Mouse (Mus musculus): ENCODE measurements around the gene Gm20662.

Gm20662 gene

DNA sequence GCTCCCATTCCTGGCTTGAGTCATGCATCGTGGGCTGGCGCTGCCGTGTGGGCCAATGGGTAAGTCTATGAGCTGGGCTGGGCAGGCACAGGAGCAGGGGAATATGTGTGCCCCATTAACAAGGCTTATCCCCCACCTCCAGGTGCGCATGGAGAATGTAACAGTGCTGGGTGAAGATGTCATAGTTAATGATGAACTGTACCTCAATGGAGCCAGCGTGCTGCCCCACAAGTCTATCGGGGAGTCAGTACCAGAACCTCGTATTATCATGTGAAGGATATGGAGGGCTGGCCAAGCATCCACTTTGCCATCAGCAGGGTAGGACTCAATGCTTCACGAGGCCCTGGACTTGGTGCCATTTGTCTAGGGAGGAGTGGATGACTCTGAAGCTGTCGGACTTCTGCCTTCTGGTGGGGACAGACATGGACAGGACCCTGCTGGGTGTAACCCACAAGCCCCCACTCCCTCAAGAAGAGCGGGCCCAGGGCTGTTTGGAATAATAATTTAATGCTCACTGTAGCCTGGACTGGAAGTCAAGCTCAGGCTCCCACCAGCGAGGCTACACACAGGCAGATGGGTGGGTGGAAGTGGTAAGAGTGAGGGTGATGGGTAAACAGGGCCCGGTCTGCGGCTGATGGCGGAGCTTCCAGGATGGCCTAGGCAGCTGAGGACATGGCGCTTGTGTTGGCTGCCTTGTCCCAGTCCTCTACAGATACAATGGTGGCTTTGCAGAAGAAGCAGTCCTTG is 55.2 kb downstream of the Gm20662 start:
- intact Hi-C loops (cut with DNase I): loop anchor here (5.0 kb wide), 2 partner anchors 89 to 144 kb away; partner anchors contain the start of gene Mst1r

DNA sequence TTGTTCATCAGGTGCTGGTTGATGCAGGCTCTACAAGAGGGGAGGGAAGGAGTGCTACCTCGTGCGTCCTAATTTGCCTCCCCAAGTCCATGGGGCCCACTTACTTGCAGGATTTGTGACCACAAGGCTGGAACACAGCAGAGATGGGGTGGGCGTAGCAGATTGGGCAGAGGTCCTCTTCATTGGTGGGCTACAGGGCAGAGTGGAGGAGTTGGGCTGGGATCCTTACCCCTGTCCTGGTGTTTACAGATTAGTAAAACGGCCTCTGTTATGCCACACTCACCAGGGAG is 55.7 kb downstream of the Gm20662 start:
- intact Hi-C loops (cut with DNase I): loop anchor here (5.0 kb wide), 2 partner anchors 90 to 145 kb away; partner anchors contain the start of gene Mst1r

DNA sequence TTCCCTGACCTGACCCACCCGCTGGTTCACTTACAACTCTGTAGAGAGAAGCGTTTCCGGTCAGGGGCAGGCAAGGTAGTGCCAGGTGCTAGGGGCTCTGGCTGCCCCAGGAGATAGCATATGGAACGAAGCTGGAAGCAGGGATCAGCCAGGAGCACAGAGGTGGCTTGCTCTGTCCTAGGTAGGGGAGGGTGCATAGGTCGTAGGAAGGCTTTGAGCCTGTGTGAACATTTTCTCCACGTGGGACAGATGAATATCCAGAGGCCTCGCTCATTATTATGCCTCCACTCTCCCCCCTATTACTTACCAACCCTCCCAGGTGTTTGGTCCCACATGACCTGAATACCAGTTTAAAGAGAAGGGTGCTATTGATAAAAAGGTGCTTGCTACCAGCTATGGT is 56.3 kb downstream of the Gm20662 start:
- intact Hi-C loops (cut with DNase I): loop anchor here (5.0 kb wide), 2 partner anchors 90 to 145 kb away; partner anchors contain the start of gene Mst1r

DNA sequence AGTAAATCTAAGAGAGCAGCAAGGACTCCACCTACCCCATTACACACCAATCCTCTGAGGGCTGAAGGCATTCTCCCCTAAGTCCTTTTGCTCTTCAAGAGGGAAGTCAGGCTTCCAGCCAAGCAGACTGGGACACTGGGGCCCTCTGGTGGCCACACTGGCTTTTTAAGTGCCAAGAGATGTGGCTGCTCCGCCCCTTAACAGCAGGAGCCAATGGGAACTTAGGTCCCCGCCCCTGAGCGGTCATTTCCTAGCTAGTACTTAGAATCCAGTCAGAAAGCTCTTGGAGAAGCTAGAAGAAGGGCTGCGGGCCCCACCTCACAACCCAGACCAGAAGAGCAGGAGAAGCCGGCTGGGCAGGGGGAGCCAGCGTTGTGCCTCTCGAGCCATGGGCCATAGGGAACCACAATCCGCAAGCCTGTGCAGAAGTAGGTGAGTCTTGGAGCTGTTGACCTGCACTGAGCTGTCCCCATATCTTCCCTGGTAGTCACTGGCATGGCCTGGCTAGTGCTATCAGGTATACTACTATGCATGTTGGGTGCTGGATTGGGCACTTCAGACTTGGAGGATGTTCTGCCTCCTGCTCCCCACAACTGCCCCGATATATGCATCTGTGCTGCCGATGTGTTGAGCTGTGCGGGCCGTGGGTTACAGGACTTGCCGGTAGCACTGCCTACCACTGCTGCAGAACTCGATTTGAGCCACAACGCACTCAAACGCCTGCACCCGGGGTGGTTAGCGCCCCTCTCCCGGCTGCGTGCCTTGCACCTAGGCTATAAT is 56.9 kb downstream of the Gm20662 start, which contains the start of gene Amigo3:
TSS of gene Amigo3 (plus strand) at position 275 of the 780 bp plus-strand sequence.
- intact Hi-C loops (cut with DNase I): loop anchor here (5.0 kb wide), 2 partner anchors 91 to 146 kb away; partner anchors contain the start of gene Mst1r

DNA sequence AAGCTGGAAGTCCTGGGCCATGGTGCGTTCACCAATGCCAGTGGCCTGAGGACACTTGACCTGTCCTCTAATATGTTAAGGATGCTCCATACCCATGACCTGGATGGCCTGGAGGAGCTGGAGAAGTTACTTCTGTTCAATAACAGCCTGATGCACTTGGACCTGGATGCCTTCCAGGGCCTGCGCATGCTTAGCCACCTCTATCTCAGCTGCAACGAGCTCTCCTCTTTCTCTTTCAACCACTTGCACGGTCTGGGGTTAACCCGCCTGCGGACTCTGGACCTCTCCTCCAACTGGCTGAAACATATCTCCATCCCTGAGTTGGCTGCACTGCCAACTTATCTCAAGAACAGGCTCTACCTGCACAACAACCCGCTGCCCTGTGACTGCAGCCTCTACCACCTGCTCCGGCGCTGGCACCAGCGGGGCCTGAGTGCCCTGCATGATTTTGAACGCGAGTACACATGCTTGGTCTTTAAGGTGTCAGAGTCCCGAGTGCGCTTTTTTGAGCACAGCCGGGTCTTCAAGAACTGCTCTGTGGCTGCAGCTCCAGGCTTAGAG is 57.6 kb downstream of the Gm20662 start:
- intact Hi-C loops (cut with DNase I): loop anchor here (5.0 kb wide), 2 partner anchors 91 to 146 kb away; partner anchors contain the start of gene Mst1r

DNA sequence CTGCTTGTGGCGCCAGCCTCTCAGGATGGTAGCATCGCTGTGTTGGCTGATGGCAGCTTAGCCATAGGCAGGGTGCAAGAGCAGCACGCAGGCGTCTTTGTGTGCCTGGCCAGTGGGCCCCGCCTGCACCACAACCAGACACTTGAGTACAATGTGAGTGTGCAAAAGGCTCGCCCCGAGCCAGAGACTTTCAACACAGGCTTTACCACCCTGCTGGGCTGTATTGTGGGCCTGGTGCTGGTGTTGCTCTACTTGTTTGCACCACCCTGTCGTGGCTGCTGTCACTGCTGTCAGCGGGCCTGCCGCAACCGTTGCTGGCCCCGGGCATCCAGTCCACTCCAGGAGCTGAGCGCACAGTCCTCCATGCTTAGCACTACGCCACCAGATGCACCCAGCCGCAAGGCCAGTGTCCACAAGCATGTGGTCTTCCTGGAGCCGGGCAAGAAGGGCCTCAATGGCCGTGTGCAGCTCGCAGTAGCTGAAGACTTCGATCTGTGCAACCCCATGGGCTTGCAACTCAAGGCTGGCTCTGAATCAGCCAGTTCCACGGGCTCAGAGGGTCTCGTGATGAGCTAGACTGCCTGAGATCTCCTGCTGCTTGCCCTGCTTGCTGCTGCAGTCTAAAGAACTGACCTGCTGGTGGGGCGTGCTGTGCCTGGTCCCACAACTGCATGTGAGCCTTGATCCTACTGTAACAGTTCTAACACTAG is 58.3 kb downstream of the Gm20662 start:
- intact Hi-C loops (cut with DNase I): loop anchor here (5.0 kb wide), 2 partner anchors 92 to 147 kb away; partner anchors contain the start of gene Mst1r

DNA sequence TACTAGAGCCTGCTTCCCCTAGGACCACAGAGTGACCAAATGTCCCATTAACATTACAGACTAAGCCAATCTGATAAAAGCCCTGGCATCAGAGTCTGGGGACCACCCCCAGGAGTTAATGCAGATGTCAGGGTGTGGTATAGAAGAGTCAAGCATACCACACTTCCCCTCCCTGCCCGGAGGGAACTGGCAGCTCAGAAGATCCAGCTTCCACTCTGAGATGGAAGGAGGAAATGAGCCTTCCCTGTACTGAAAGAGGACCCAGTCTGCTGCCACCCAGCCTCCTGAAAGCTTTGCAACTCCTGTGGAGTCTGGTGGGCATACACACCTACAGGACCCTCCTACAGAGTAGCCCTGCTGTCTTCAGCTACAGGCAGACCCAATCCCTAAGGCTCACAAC is 58.9 kb downstream of the Gm20662 start:
- intact Hi-C loops (cut with DNase I): no loop called here

DNA sequence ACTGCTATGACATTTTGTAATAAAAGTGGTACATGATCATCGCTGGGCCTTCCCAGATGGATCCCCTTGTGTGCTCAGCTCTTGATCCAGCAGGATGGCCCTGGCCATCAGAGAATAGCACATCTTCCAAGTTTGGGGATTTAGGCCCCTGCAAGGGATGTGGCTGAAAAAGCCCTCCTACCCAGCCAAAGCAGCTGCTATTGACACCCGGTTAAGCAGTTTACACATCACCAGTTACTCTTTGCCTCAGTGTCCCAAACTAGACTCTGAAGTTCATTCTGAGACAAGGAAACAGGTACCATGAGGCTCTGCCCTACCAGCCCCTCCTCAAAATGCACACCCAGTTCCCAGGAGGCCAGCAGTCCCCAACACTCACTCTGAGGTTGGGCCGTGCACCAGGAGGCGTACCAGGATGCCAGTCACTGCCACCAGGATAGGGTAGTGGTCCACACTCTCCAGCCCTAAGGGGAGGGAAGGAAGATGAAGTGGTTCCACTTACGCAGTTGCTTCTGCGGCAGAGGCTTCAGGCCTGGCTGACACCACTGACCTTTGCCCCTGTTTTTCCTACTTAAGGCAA is 59.6 kb downstream of the Gm20662 start:
- intact Hi-C loops (cut with DNase I): no loop called here

DNA sequence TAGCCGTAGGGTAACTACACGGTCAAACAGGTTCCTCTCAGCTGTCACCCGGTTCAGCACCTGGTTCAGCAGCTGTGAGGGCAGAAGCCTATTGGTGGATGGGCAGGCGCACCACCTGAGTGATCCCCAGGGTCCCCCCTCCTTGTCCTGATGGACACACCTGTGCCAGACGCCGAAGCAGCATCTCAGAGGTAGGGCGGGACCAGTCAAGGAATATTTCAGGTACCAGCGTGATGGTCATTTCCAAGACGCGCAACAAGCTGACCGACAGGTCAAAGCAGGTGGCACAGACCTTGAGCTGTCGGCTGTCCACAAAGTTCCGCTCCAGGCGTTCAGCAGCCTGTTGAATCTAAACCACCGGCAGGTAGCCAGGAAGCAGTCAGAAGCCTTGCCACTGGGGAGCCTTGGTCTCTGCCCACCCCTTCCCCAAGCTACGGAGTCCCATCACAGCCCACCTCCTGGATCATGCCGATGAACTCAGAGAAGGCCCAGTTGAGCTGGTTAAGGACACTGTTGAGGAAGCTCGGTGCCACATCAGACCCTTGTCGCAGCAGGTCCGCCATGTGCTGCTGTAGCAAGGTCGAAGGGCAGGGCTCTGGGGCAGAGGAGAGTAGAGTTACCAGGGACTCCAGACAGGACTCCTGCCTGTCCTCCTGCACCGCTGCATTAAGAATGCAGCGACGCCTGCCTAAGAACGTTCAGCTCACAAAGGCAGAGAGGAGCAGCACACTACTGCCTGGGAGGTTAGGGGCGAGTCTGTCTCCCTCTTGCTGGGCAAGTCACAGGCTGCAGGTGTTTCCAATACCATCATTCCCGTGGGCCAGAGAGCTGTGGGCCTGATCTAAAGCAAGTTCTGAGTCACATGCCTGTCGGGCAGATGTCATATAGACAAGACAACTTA is 60.5 kb downstream of the Gm20662 start:
- intact Hi-C loops (cut with DNase I): no loop called here

DNA sequence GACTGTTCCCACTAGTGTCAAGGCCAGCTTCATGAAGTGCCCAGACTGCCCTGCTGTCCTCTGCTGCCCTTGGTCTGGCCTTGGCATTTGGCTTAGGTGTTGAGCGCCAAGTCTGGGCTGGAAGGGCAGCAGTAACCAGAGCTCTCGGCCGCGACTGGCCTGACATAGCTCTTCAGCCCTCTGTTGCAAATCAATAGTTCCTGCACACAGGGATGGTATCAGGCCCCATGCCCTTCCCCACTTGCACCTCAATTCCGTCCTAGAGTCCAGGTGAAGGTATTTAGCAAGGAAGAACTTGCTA is 61.1 kb downstream of the Gm20662 start:
- intact Hi-C loops (cut with DNase I): no loop called here

DNA sequence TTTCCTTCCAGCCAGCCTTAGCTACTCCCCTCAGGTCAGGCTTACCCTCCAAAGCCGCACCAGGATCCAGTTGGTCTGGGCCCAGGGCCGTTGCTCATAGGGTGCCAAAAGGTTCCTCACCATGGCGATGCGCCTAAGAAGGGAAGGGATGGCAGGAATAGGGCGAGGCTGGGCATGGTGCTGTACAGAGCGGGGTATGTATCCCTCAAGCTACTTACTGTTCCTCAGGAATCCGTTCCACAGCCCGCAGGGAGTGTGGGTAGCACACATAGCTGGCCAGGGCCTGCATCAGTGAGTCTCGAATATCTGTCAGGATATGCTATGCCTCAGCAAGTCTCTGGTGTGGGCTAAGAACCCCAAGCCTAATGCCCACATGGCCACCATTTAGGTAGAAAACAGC is 62.1 kb downstream of the Gm20662 start:
- intact Hi-C loops (cut with DNase I): no loop called here

DNA sequence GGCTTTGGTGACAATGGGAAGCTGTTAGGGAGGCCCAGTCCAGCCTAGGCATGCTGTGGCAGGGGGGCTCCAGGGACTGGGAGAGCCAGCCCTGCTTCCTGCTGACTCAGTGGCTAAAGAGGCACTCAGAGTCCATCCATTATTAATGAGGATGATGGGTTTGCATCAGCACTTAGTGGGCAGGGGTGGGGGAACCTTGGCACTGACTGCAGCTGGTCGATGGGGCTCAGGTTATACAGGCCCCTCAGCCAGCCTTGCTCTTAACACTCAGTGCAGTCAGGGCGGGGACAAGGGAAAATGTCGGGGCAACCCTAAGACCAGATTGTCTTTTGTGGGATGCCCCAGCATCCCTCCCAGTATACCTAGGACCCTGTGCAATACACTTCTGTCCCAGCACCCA is 66.0 kb downstream of the Gm20662 start:
- intact Hi-C loops (cut with DNase I): no loop called here

DNA sequence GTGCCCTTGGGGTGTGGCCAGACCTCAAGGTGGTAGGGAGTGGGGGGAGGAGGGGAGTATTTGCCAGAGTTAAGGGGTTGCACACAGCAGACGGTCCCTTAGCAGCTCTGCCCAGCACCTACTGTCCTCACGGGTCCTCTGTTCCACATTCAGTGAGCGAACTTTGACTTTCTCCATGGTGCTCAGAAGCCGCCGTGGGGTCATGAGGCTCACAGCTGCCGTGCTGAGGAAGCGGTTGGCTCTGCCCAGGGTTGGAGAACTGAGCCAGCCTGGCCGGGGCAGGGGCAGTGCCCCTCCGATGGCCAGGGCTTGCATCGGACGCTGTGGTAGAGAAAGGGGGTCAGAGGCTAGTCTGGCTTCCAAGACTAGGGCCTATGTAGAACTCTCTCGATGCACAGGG is 67.2 kb downstream of the Gm20662 start:
- intact Hi-C loops (cut with DNase I): no loop called here

DNA sequence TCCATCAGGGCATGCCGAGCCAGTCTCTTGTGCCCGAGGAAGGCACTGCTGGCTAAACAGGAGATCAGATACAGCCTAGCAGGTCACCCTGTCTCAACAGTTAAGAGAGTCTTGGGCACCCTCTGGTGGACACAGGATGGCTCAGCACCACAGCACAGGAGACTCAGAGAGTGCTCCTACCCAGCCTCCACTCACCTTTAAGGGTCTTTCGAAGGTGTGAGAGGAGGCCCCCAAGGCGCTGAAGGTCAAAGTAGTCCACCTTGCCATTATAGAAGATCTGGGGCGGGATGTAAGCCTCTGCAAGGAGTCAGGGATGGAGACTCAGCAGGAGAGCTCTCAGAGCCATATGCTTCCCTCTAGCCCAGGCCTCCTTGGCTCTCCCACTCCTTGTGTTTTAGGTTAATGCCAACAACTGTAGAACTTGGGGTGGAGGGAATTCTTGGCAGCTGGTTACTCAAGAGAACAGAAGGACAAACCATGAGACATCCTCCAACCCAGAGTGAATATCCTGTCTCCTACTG is 69.4 kb downstream of the Gm20662 start:
- intact Hi-C loops (cut with DNase I): loop anchor here (2.0 kb wide), 1 partner anchor 103 kb away; no protein-coding TSS in a partner anchor

DNA sequence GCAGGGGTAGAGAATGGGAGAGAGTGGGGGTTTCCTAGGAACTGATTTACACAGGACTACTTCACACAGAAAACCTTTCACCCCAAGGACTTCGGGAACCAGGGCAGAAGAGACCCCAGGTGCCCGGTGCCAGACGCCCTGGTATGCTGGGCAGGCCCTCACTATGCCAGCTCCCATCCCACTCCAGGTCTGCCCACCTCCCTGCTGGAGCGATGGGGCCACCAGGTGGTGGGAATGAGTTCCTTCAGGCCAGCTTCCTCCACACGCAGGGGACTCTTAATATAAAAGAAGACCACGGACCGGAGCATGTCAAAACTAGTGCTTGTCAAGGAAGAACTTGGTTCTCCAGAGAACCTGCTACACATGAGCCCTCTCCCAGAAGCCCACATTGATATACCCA is 71.0 kb downstream of the Gm20662 start:
- intact Hi-C loops (cut with DNase I): loop anchor here (2.0 kb wide), 1 partner anchor 104 kb away; no protein-coding TSS in a partner anchor

DNA sequence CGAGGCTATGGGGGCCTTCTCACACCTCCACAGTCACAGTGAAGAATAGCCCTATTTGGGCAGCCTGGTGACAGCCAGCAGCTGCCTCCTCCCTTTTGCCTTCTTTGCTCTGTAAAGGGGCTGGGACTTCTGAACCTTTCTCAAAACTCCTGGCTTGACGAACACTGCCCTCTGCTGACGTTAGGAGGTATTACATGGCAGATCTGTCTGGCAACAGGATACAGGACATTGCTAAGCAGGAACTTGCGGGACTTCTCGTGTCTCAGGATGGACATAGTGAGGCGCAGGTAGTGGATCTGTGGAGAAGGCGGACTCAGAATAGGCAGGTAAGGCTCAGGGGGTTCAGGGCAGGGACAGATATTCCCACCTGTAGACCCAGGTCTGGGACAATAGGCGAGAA is 71.8 kb downstream of the Gm20662 start:
- intact Hi-C loops (cut with DNase I): loop anchor here (1.0 to 2.0 kb wide), 2 partner anchors 105 to 164 kb away; no protein-coding TSS in a partner anchor

DNA sequence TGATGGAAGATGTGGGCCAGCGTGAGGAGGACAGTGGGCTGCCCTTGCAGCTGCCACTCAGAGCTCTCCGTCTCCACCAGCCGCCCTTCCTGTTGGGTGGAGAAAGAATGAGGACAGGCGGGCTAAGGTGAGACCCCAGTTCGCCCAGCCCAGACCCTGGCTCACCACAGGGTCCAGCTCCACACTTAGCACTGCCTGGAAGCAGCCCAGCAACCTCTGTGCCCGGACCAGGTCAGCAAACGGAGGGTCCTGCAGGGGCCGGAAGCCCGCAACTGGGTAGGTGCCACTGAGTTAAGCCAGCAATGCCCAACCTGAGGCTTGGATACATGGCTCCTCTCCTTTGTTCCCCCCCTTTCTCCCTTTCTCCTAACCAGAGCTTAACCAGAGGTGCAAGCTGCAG is 72.9 kb downstream of the Gm20662 start:
- intact Hi-C loops (cut with DNase I): no loop called here

DNA sequence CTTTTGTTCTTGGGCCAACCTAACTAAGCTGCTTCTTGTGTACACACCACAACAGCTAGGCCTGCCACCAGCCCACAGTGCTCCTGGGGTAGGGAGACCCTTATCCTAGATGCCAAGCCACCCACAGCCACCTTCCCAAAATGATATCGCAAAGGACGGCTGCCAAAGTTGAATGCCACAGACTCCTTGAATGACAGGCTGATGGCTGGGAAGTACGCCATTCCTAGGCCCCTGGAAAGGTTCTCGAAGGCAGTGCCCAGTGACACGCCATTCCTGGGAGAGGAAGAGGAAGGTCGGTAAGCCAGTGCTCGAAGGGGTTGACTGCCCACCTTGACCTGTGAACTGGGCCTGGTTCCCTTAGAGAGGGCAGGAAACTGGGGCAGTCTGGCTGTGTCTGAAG is 73.4 kb downstream of the Gm20662 start:
- intact Hi-C loops (cut with DNase I): no loop called here

DNA sequence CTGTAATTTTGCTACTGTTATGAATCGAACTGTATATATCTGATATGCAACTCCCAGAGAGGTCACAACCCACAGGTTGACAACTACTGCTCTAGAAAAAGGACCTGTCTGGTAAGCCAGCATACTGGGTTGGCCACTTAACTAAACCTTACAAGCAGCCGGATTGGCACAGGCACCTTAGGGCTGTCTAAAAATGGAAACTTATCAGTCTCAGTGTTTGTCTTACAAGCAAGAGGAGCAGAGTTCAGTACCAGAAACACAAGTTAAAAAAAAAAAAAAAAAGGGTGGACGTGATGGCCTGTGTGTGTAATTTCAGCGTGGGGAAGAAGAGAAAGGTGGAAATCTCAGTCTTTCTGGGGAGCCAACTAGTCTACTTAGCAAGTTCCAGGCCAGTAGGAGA is 75.7 kb downstream of the Gm20662 start:
- intact Hi-C loops (cut with DNase I): no loop called here

DNA sequence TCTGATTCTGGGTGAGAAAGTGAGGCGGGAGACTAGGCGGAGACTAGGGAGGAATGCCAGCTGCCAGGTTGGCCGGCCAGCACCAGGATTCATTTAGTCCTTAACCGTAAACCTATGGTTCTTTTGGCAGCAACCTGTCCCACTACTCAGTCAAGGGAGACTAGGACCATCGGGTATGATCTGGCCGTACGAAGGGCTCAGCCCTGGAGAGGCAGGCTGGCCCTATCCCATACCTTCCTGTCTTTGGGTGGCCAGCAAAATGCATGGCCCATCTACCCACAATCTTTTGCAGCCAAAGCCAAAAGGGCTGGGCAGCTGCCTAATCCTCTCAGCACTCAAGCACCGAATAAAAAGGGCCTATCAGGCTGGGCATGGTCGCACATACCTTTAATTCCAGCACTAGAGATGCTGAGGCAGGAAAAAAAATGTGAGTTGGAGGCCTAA is 76.4 kb downstream of the Gm20662 start:
- intact Hi-C loops (cut with DNase I): no loop called here

Data from adrenal gland (tissue).